Mouse (Mus musculus) layer of hippocampus, adult 9-10 months (tissue): ENCODE measurements around the gene Uts2r.

Source experiments
- DNase-seq: peaks from one replicate; pipeline ENCODE4 v3.0.0; 2022; ENCODE audit warnings: low spot score

Uts2r gene

DNA sequence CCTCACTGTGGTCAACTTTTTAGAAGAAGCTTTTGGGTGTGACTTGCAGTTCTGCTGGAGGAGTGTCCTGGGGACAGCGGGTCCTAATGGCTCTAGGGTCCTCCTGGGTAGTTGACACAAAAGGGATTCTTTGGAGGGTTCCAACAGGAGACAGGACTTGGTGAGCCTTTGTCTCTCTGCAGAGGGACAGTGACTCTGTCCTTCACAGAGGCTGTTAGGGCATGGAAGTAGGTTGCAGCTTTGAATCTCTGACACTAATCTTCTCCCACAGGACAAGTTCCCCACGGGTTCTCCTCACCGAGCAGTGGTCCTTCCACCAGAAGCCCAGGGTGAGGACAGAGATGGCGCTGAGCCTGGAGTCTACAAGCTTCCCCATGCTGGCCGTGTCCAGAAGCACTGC, at the start of gene Uts2r:
TSS of gene Uts2r (plus strand) at position 301 of the 400 bp plus-strand sequence.
- no peak for DNase-seq

DNA sequence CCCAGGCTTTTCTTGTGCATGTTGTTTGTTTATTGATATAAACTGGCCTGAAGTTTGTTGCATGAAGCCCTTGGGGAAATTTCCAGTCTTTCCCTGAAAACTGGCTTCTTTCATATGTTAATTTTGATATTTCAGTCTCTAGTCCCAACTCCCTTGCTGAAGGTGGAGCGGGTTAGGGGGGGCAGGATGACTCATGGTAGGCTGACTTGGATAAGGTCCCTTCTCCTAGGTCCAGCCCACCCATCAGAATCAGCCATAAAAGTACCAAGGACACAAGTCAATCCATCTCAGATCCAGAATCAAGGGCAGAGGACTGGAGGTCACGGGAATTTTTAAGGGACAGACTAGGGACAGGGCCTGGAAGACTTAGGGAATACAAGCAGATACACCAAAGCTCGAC, 49.0 kb upstream of the Uts2r start:
- no peak for DNase-seq

DNA sequence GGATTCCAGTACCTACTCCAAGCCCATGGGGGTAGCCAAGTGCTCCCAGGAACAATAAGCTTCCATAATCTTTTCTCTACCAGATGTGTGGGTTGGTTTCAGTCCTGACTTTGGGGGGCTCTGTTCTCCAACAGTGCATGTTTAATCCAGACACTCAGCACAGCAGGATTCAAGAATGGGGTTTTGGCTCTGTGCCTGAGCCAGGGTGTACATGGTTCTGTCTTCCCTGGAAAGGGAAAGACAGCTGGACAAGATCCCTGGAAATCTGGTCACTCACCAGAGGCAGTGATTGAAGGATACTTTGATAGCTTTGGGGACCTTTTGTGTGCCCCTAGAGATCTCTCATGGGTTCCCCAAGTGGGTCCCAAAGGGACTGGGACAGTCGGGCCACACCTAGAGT, 48.5 kb upstream of the Uts2r start:
- DNase-seq, result no peak

DNA sequence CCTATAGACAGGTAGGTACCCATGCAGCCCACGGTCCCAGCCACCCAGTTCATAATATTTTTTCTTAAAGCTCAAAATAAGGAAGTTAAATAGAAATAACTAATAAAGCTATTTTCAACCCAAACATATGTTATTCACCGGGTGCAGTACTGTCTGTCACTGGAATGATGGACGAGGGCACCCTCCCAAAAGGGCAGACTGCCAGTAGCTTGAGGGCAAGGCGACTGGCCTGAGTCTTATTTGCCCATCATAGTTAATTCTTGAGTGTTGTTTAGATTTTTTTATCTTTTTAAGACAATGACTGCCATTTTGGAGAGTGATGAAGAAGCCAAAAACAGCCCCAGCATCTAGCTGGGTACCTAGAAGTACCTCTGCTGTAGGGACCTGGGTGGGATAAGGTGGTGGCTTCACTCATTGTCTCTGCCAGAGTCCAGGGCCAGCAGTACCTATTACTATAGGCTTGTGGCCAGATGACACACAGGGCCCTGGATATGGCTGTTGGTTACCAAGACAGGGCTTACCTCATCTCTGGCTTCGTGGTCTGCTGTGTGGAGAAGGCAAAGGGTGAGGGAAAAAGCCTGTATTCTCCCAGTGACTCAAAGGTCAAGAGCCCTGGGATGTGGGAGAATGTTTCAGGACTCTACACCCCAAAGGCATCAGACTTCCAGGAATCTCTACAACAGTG, 47.8 kb upstream of the Uts2r start:
- no peak for DNase-seq

DNA sequence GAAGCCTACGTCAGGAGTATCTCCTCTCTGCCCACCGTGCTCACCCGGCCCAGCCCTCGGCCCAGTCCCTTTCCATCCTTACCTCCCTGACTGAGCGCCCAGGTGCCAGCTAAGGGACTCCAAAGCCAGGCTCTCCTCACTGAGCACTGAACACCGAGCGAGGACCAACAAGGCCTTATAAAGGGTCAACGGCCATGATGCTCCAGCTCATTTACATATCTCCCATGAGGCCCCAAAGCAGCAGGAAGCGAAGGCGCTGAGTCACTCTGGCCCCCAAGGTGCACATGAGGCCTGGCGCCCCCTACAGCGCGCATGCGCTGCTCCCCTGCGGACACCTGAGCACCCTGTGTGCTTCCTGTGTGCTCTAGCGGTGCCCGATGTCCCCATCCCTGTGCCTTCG, 42.0 kb upstream of the Uts2r start:
- DNase-seq, result no peak

DNA sequence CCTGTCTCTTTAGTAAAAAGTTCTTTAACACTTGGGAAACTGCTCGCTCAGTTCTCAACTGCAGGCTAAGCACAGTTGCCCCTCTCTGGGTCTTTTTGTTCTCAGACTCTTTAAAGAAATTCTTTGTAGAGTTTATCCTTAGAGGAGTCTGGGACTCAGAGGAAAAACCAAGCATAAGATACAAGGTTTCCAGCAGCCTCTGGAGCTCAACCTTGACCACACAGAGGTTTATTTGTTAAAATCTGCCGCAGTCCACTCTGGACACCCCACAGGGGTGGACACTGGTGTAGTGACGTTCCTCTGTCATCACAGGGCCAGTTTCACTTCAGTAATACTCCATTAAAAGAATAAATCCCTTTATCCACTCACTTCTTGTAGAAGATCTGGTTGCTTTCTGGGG, 41.5 kb upstream of the Uts2r start, which contains the start of gene Tex19.2:
TSS of gene Tex19.2 (minus strand) at position 101 of the 400 bp plus-strand sequence.
- DNase-seq, result no peak

DNA sequence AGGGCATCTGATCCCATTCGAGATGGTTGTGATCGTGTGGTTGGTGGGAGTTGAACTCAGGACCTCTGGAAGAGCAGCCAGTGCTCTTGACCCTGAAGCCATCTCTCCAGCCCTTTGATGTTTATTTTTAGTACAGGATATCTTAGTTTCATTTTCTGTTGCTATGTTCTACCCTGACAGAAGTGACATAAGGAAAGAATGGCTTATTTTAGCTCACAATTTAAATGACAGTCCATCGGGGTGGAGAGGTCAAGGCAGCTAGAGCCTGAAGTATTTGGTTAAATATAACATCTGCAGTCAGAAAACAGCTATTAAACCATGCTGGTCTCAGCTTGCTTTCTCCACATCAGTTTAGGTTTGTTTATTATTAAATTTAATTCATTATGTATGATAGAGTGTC, 38.9 kb upstream of the Uts2r start:
- no peak for DNase-seq

DNA sequence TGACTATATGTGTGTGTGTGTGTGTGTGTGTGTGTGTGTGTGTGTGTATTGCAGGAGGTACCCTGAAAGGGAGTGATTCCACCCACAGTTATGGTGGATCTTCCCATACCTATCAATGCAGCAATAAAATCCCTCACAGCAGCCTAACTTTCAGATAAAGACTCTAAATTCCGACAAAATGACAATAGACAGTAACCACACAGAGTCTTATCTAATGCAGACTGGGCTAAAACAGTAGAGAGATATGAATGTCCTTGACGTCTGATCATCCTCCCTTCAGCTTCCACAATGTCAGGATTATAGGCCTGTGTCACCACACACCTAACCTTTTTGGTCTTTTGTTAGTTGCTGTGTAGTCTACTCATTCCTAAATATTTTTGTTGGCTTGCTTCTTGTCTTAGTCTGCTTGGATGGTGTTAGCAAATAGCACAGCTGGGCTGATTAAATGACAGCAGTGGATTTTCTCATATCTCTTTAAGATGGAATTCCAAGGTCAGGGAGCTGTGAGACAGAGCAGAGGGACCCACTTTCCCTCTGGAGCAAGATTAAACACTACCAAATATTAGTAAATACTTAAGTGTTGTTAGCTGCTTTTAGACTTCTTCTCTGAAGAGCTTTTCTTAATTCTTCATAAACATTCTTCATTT, 37.9 kb upstream of the Uts2r start:
- DNase-seq, result no peak

DNA sequence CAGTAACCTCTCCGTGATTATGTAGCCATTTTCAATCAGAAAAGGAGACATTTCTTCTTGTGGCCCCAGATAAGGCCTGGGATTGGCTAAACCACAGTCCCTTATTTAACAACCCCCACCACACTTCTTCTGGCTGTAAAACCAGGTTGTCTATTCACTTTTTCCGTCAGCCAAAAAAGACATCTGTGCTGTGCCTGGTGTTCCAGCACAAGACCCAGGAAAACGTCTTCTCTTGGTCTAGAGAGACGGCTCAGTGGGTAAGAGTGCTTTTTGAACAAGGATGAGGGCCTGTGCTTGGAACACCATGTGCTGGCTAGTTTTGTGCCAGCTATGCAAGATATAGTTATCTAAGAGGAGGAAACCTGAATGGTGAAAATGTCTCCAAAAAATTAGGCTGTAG, 36.6 kb upstream of the Uts2r start:
- DNase-seq, result no peak

DNA sequence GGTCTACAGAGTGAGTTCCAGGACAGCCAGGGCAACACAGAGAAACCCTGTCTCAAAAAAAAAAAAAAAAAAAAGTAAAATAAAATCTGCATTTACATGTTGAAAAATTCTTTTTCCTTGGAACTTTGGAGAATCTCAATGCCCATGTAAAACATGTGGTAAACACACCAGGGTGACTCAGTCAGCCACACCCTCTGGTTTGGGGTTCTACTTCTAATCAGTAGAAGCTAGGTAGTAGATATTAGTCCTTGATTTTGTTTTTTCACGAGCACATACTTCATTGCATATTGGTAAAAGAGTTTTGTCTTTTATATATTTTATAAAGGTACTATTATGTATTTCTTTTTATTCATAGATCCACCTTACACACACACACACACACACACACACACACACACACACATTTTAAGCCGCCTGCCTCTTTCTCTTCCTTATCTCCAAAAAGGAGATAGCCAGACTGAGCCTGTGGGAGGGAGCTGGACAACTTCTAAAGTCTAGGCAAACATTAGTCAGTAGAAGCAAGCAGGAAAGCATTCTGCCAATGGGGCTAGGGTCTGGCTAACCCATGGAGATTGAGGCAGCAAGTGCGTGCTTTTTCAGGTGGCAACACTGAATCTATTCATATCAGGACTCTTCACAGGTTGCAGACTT, 34.4 kb upstream of the Uts2r start:
- no peak for DNase-seq

DNA sequence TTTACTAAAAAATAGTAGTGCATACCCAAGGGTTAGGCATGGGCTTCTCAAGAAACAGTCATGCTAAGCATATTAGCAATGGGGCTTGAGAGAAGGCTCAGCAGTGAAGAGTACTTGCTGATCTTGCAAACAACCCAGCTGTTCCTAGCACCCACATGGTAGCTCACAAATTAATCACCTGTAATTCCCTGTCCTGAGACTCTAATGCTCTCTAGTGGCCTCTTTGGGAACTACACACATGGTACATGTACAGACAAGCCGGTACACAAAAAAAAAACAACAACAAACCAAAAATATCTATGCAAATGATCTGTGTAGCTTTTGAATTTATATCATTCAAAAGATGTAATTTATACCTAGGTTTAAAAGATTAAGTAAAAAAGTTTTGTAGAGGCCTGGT, 33.7 kb upstream of the Uts2r start:
- no peak for DNase-seq

DNA sequence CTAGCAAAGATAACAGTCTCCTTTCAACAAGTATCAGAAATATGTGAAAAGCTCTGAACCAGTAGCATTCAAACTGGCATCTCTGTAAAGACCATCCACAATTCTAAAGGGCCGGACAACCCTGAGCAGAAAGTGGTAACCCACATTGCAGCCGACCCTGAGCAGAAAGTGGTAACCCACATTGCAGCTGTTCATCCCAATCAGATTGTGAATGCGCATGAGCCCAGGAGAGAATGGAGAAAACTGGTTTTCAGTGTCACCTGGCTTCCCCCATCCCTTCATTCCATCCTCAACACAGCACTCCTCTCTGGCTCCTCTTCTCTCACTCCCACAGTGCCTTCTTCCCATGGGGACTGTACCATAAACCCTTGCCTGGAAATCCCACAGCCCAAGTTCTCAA, 32.6 kb upstream of the Uts2r start:
- no peak for DNase-seq

DNA sequence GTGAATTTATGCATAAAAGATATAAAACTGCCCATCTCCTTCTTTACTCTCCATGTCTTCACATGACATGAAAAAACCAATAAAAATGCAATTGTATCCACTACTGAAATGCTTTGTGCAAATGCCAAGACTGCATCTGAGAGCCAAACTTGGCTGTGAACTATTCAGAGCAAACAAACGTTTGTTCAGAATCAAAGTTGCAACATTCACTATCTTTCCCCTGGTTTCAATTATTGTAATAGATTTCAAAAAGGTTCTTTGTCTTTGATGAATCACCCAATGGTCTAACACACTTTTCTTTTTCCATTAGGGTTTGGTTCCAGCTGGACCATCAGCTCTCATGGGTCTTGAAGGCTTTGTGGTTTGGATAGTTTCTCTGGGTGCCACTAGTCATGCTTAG, 30.5 kb upstream of the Uts2r start:
- no peak for DNase-seq

DNA sequence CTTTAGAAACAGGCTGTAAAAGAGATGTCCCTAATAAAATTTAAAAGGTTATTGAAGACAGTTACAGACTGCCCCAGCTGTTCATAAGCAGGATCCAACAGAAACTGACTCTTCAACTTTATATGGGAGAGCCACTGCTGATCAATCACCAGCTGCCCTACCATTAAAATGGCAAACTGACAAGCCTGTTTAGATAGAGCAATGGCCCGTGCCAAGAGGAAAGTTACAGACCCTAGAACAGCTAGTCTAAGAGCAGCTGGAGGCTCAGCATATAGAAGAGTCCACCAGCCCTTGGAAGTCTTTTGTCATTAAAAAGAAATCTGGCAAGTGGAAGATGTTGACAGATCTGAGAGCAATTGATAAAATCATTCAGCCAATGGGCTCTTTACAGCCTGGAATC, 25.5 kb upstream of the Uts2r start:
- no peak for DNase-seq

DNA sequence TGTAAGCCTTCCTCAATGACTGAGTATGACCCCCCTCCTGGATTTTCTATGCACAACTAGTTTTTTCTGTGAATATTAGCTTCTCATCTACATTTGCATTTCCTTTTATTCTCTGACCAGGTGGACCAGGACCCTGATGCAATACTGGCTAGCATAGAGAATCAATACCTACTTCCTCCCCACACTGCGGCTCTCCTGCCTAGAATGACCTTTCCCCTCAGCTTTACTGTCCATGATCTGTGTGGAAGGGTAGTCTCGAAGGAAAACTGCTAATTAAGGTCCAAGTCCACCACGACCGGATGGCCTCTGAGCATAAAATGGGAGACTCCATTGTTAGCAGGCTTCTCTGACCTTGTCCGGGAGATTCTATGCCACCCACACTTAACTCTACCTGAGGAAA, 22.4 kb upstream of the Uts2r start:
- DNase-seq, result no peak

DNA sequence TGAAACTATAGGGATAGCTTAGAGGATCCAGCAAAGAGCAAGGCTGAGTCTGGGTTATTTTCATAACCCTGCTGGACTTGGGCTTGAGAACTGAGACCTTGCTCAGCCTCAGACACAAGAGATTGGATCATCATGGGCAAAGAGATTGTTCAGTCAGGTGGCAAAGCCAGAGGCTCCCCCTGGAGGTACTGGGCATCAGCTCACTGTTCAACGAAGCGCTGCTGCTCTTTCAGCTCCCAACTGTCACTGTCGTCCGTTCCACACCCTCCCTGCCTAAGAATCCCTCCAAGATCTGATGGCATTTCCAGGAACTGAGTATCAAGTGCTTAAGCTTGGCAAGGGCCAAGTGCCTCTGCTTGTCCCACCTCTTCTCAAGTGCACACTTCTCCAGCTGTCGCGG, 21.3 kb upstream of the Uts2r start:
- DNase-seq, result no peak

DNA sequence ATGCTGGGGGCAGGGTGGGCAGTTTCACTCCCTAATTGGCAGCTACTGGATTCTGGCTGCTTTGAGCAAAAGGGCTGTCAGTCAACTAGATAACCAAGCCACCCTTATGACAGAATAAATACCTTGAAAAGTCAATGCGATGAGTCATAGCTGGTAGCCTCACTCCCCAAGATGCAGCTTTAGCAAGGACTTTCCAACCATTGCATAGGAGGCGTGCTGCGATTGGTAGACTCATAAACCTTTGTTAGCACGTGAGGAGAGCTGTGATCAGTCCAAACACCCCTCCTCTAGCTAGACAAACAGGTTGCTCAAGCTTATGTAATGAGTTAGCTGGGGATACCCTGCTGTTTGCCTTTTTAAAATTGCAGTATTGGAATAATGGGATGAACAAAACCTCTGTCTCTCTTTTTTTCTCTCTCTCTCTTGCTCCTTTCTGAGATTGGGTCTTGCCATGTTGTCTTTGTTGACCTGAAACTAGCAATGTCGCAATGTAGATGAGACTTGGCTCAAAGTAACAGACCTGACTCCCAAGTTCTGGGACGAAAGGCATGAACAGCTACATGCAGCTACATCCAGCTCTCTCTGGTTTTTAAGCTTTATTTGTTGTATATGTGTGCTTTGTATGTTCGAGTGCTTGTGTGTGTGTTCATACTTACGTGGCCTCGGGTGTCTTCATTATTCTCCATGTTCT, 16.6 kb upstream of the Uts2r start:
- no peak for DNase-seq

DNA sequence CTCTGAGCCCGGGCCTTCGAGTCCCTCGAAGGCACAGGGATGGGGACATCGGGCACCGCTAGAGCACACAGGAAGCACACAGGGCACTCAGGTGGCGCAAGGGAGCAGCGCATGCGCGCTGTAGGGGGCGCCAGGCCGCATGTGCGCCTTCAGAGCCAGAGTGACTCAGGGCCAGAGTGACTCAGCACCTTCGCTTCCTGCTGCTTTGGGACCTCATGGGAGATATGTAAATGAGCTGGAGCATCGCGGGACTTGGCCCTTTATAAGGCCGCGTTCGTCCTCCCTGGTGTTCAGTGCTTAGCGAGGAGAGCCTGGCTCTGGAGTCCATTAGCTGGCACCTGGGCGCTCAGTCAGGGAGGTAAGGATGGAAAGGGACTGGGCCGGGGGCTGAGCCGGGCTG, 14.2 kb upstream of the Uts2r start, which contains the start of gene Tex19.1:
TSS of gene Tex19.1 (plus strand) at position 279 of the 400 bp plus-strand sequence.
- no peak for DNase-seq

DNA sequence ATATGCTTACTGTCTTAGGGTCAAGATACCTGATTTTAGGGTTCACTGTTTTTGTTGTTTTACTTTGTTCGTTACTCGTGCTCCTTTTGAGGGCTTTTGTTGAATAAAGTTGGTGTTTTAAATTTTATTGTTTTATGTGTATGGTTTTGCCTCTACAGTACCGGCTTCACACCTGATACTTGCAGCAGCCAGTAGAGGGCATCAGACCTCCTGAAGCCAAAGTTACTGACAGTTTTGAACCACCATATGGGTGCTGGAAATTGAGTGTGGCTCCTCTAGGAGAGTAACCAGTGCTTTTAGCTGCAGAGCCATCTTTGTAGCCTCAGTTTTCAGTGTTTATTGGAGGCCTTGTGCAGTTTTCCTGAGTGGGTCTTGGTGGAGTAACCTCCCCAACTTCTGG, 11.9 kb upstream of the Uts2r start:
- DNase-seq, result no peak

DNA sequence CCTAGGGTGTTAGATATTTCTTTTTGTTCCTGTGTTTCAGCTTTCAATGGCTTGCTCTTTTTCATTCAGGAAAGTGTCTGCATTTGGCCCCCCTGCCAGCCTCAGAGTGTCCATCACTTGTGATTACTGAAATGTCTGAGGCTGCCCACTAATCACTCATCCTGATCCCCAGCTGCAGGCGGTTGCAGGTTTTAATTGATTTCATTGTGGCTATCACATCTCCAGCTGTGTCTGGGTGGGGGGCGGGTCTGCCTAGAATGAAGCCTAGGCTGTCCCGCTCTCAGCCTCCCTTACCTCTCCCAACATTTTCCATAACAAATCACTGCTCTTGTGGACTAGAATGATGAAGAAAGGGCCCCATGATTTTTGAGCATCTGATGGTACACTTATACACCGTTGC, 5.9 kb upstream of the Uts2r start:
- no peak for DNase-seq

DNA sequence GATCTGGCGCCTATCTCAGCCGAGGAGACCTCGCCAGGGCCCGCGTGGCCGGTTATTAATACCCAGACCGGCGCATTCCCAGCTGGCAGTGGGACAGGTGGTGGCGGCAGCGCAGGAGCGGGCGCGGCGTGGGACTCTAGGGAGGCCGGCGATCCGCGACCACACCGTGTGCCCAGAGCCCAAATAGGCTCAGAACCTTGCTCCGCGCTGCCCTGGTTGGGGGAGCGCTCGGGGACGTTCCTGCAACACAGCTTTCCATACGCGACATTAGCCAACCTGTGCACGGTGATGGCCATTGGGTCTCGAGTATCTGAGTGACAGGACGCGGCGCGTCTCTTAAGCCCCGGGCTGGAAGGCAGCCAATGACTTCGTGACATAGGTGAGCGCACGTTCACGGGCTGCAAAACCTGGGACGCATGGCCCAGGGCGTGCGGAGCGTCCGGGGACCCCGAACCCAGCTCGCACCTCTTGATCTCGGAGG, 3.6 kb upstream of the Uts2r start:
- no peak for DNase-seq

DNA sequence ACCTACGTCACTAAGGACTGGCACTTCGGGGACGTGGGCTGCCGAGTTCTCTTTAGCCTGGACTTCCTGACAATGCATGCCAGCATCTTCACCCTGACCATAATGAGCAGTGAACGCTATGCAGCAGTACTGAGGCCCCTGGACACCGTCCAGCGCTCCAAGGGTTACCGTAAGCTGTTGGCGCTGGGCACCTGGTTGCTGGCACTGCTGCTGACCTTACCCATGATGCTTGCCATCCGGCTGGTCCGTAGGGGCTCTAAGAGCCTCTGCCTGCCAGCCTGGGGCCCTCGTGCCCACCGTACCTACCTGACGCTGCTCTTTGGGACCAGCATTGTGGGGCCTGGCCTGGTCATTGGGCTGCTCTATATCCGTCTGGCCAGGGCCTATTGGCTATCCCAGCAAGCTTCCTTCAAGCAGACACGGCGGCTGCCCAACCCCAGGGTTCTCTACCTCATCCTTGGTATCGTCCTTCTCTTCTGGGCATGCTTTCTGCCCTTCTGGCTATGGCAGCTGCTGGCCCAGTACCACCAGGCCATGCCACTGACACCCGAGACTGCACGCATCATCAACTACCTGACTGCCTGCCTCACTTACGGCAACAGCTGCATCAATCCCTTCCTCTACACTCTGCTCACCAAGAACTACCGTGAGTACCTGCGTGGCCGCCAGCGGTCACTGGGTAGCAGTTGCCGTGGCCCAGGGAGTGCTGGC, 720 bp downstream of the Uts2r start:
- no peak for DNase-seq
